In the genomic region with DNA sequence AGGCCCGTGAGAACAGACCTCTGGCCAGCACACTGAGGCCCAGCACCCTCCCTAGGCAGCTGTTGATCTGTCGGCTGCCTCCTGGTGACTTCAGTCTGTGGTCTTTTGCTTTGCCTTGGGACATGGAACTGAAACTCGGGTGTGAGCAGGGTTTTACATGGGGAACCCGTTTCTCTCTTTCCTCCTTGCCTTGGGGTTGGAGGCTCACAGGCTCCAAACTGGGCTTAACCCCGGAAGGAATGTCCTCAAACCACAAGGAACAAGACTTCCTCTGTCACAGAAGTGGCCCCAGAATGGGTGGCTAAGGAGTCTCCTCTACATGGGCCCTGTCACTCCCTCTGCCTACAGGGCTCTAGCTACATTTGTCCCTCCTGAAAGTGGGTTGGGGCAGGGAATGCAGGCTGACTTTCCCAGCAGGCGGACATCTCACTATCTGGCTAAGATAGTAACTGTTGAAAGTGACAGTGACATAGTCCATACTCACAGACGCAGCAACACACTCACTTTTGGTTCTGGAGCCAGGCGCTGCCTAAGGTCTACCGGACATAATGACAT, we compare ENCODE assay signal across 14 mouse cellular contexts. TPM values are rescaled to one million over a fixed set of nuclear protein-coding genes. Genes with fewer than 3 reads are reported as not detected.
DNase-seq lines count a peak whose midpoint lies in the region; ATAC-seq and TF ChIP-seq lines count a peak whose summit lies in the region.
"Had no signal": no experiment of that assay in that cellular context is flagged by ENCODE, and none has a peak within 500 bp of the region (broad histone marks: within the 10 kb centered on the region; RNA-seq: fewer than 3 reads in every experiment).

No protein-coding gene starts in this region.

- peak; percentile 85 for ATAC-seq in heart, embryonic 15.5 days (replicated peaks; ENCODE audit: insufficient number of reproducible peaks, insufficient read depth, low FRiP score, low read depth)
- no peak for ATAC-seq in intestine, embryonic 16.5 days

- H3K4me2 ChIP-seq in heart, embryonic 15.5 days, result 0 out of 2 replicates have a peak overlapping the region, but pooled peaks have one; percentile 4
- no peak overlapping the region for H3K4me2 ChIP-seq in intestine, embryonic 16.5 days (ENCODE audit: low read depth, low read length)
- H3K4me2 ChIP-seq: hindbrain, embryonic 12.5 days had no signal

- no peaks in the 10 kb centered on the region for H3K9me3 ChIP-seq in heart, embryonic 15.5 days (replicated peaks)
- H3K9me3 ChIP-seq in intestine, embryonic 16.5 days (ENCODE audit: control insufficient read depth, low read length), result no peaks in the 10 kb centered on the region
- H3K9me3 ChIP-seq: G1E; hindbrain, embryonic 12.5 days; limb, embryonic 13.5 days had no signal

- TF ChIP-seq POLR2A in bone marrow, adult 2 months (IDR thresholded peaks at IDR 0.05; ENCODE audit: borderline replicate concordance, control insufficient read depth, low read depth, low read length), result no peak

- H3K27me3 ChIP-seq in heart, embryonic 15.5 days, result no peaks in the 10 kb centered on the region
- H3K27me3 ChIP-seq in intestine, embryonic 16.5 days (replicated peaks; ENCODE audit: control insufficient read depth, insufficient read depth, low read length), result peaks cover 6% of the 10 kb centered on the region; the same call in 1 of the 2 replicates

- peak overlapping the region; percentile 58 for H3K27ac ChIP-seq in bone marrow, adult 2 months (ENCODE audit: control insufficient read depth, insufficient read depth, low read depth, low read length, poor library complexity)
- H3K27ac ChIP-seq in heart, embryonic 15.5 days, result peak overlapping the region; percentile 82
- no peak overlapping the region for H3K27ac ChIP-seq in intestine, embryonic 16.5 days (ENCODE audit: low read length)
- H3K27ac ChIP-seq: hindbrain, embryonic 12.5 days; limb, embryonic 13.5 days had no signal

- H3K4me1 ChIP-seq in bone marrow, adult 2 months (ENCODE audit: control insufficient read depth, insufficient read depth, low read length), result peaks cover 11% of the 10 kb centered on the region
- peaks cover 55% of the 10 kb centered on the region for H3K4me1 ChIP-seq in heart, embryonic 15.5 days (replicated peaks)
- H3K4me1 ChIP-seq in intestine, embryonic 16.5 days (ENCODE audit: control insufficient read depth, insufficient read depth, low read length), result peaks cover 17% of the 10 kb centered on the region

- no peak for TF ChIP-seq CTCF in bone marrow, adult 2 months (IDR thresholded peaks at IDR 0.05; ENCODE audit: control insufficient read depth, insufficient read depth, low read length)

- H3K4me3 ChIP-seq in bone marrow, adult 2 months (replicated peaks; ENCODE audit: control insufficient read depth, low read depth, low read length), result no peak overlapping the region
- H3K4me3 ChIP-seq in heart, embryonic 15.5 days, result no peak overlapping the region
- H3K4me3 ChIP-seq in intestine, embryonic 16.5 days (ENCODE audit: low read length), result no peak overlapping the region
- H3K4me3 ChIP-seq: hindbrain, embryonic 12.5 days; limb, embryonic 13.5 days had no signal

- H3K9ac ChIP-seq in heart, embryonic 15.5 days, result no peak overlapping the region
- H3K9ac ChIP-seq in intestine, embryonic 16.5 days (ENCODE audit: low read depth, low read length), result no peak overlapping the region
- H3K9ac ChIP-seq: hindbrain, embryonic 12.5 days; limb, embryonic 13.5 days had no signal

- no peaks in the 10 kb centered on the region for H3K36me3 ChIP-seq in heart, embryonic 15.5 days
- no peaks in the 10 kb centered on the region for H3K36me3 ChIP-seq in intestine, embryonic 16.5 days (ENCODE audit: control insufficient read depth, insufficient read depth, low read length)
- H3K36me3 ChIP-seq: G1E; hindbrain, embryonic 12.5 days; limb, embryonic 13.5 days had no signal

- DNase-seq in A20 (ENCODE audit: low read depth, low spot score), result peak; percentile 71
- peak; percentile 55 for DNase-seq in lung, postnatal 36 days
- DNase-seq in embryo, embryonic 11 days, result no peak
- no peak for DNase-seq in thymus, postnatal 36 days
- DNase-seq: adrenal gland, postnatal 10 days; cerebellum, postnatal 36 days; kidney, postnatal 4 days; thymus, postnatal 25 days had no signal

- whole genome bisulfite sequencing in bone marrow, adult 2 months, result 41% methylated on average over 9 of the region's 9 CpGs
- WGBS in heart, embryonic 15.5 days, result 27% methylated on average over 9 of the region's 9 CpGs
- 72% methylated on average over 9 of the region's 9 CpGs for WGBS in intestine, embryonic 16.5 days

RNA-seq across cellular contexts. Expression of a gene that starts 47.5 kb away (rescaled TPM):
- 5.1 and 11.6 TPM in 2 replicates for polyA plus RNA-seq in bone marrow, adult 2 months (2011; ENCODE audit: insufficient read depth, insufficient read length, low replicate concordance, missing spikeins)
- 17.8 and 19.0 TPM in 2 replicates for polyA plus RNA-seq in heart, embryonic 15.5 days (2015; fragmentation: Nextera tagmentation; extraction: Ambion mirVana)
- polyA plus RNA-seq in intestine, embryonic 16.5 days (2015; fragmentation: Nextera tagmentation; extraction: Ambion mirVana), result 10.5 and 12.9 TPM in 2 replicates

RNA-seq across cellular contexts. Expression of a gene that starts 51.5 kb away (rescaled TPM):
- polyA plus RNA-seq in bone marrow, adult 2 months (2011; ENCODE audit: insufficient read depth, insufficient read length, low replicate concordance, missing spikeins), result not detected in 2 replicates
- 0.31 and 0.61 TPM in 2 replicates for polyA plus RNA-seq in heart, embryonic 15.5 days (2015; fragmentation: Nextera tagmentation; extraction: Ambion mirVana)
- 0.71 and 0.82 TPM in 2 replicates for polyA plus RNA-seq in intestine, embryonic 16.5 days (2015; fragmentation: Nextera tagmentation; extraction: Ambion mirVana)
- polyA plus RNA-seq: G1E had no signal

RNA-seq across cellular contexts. Expression of a gene that starts 52.5 kb away (rescaled TPM):
- 0.50 TPM in 1 of 2 replicates, not detected in the other for polyA plus RNA-seq in bone marrow, adult 2 months (2011; ENCODE audit: insufficient read depth, insufficient read length, low replicate concordance, missing spikeins)
- polyA plus RNA-seq in heart, embryonic 15.5 days (2015; fragmentation: Nextera tagmentation; extraction: Ambion mirVana), result 4.0 and 4.7 TPM in 2 replicates
- polyA plus RNA-seq in intestine, embryonic 16.5 days (2015; fragmentation: Nextera tagmentation; extraction: Ambion mirVana), result 0.35 and 0.36 TPM in 2 replicates
- polyA plus RNA-seq: G1E had no signal

Comparison
In these comparisons a context has a peak if more than half of its experiments do, and no peak if none do; other contexts are left out.
1. DNase-seq: peak in A20 (single experiment) and lung, postnatal 36 days (single experiment); none in embryo, embryonic 11 days (single experiment) and thymus, postnatal 36 days (0 of 2).